Mouse (Mus musculus) hindbrain, embryonic 16.5 days (tissue): ENCODE results near the gene Slc17a4. TPM values are rescaled to one million over a fixed set of nuclear protein-coding genes. Genes with fewer than 3 reads are reported as not detected.

Experiments used
- ATAC-seq: fragments of 200-750 bp; cut with Nextera tagmentation; 2 replicates; pipeline ENCODE4 v1.8.0; 2017; ENCODE audit warnings: moderate TSS enrichment, moderate library complexity
- H3K27ac ChIP-seq: fragments of 300-500 bp; sonication (generic); 2 replicates; pipeline ENCODE4 v1.5.1; 2014; ENCODE audit warnings: low read depth, mild to moderate bottlenecking, control low read depth, low read length, moderate library complexity
- H3K27me3 ChIP-seq: fragments of 300-500 bp; sonication (generic); replicated peaks from 2 replicates; pipeline ENCODE4 v1.6.1; 2014; ENCODE audit warnings: low read length; ENCODE audit not compliant: control insufficient read depth, insufficient read depth
- H3K36me3 ChIP-seq: fragments of 300-500 bp; sonication (generic); 2 replicates; pipeline ENCODE4 v1.6.1; 2014; ENCODE audit warnings: mild to moderate bottlenecking, low read length, moderate library complexity, mixed read lengths; ENCODE audit not compliant: control insufficient read depth, insufficient read depth
- H3K4me1 ChIP-seq: fragments of 300-500 bp; sonication (generic); 2 replicates; pipeline ENCODE4 v1.6.1; 2014; ENCODE audit warnings: low read depth, low read length; ENCODE audit not compliant: control insufficient read depth, insufficient read depth
- H3K4me2 ChIP-seq: fragments of 300-500 bp; sonication (generic); 2 replicates; pipeline ENCODE4 v1.6.1; 2014; ENCODE audit warnings: mild to moderate bottlenecking, low read length, control low read depth, moderate library complexity
- H3K4me3 ChIP-seq: fragments of 300-500 bp; sonication (generic); 2 replicates; pipeline ENCODE4 v1.5.1; 2014; ENCODE audit warnings: mild to moderate bottlenecking, low read length, control low read depth, moderate library complexity
- H3K9ac ChIP-seq: fragments of 300-500 bp; sonication (generic); 2 replicates; pipeline ENCODE4 v1.6.1; 2014; ENCODE audit warnings: low read depth, mild to moderate bottlenecking, control low read depth, low read length, moderate library complexity
- H3K9me3 ChIP-seq: fragments of 300-500 bp; sonication (generic); 2 replicates; pipeline ENCODE4 v1.6.1; 2014; ENCODE audit warnings: mild to moderate bottlenecking, low read length, moderate library complexity; ENCODE audit not compliant: control insufficient read depth
- WGBS: fragments of 180-500 bp; shearing (Covaris S2); extraction: QIAGEN DNeasy Blood & Tissue Kit; methylation state at CpG from one replicate; pipeline ENCODE4 v1.1.7; 2014; 5-methylcytosine and 5-hydroxymethylcytosine counted together
- polyA plus RNA-seq: library from polyadenylated mRNA; unstranded; fragments of >200 nt; fragmentation: Nextera tagmentation; extraction: Ambion mirVana; gene quantifications from 2 replicates; pipeline ENCODE4 v1.2.1, GENCODE M21; 2015

The Slc17a4 gene
- polyA plus RNA-seq, 1 experiment from 2014 or later = not detected

DNA sequence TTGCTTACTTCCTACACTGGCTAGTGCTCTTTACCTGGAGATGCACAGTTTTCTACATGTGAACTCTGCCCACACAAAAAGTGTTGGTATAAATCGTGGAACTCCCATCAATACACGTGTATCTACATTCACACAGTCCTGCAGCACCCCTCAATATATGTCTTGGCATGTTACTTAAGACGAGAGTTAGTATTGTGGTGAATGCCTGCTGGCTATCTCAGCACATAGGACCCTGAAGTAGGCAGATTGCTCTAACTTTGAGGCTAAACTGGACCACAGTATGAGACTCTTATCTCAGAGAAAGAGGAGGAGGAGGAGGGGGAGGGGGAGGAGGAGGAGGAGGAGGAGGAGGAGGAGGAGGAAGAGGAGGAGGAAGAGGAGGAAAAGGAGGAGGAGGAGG, 35.7 kb downstream of the Slc17a4 start:
- no peaks in the 10 kb centered on the region for H3K9me3 ChIP-seq
- no peaks in the 10 kb centered on the region for H3K4me1 ChIP-seq
- 79% methylated on average over 3 of the region's 3 CpGs for WGBS
- H3K27ac ChIP-seq = no peak overlapping the region
- H3K27me3 ChIP-seq = no peaks in the 10 kb centered on the region
- no peak overlapping the region for H3K9ac ChIP-seq
- ATAC-seq = no peak
- H3K4me2 ChIP-seq = no peak overlapping the region
- H3K4me3 ChIP-seq = no peak overlapping the region
- H3K36me3 ChIP-seq = no peaks in the 10 kb centered on the region

DNA sequence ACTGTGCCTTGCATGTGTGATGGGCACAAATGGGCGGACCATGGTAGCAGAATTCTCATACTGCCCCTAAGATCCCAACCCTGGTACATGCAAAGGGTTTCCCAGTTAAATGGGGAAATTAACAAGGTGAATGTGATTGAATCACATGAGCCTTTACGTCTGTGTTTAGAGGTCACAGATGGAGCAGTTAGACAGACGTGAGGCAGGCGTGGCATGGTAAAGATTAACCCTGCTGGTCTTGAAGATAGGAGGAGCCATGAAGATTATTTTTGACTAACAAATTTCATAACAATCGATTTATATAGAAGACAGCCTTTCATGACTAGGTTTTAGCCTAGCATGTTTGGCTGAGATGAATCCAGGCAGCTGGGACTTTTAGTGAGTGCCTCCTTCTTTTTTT, 41.7 kb downstream of the Slc17a4 start:
- no peaks in the 10 kb centered on the region for H3K27me3 ChIP-seq
- H3K4me3 ChIP-seq = no peak overlapping the region
- WGBS = 84% methylated on average over 5 of the region's 5 CpGs

GRCm38 (mm10) chr13:23869996-23870395, 44.8 kb downstream of the Slc17a4 start:
- no peak for ATAC-seq
- WGBS = 85% methylated on average over 3 of the region's 3 CpGs
- Histone ChIP-seq H3K9me3 (no peaks in the 10 kb centered on the region), H3K9ac (no peak overlapping the region), H3K36me3 (no peaks in the 10 kb centered on the region), H3K4me2 (no peak overlapping the region), H3K27me3 (no peaks in the 10 kb centered on the region), H3K27ac (no peak overlapping the region), H3K4me1 (no peaks in the 10 kb centered on the region), H3K4me3 (no peak overlapping the region)

More for the DNA sequence above, 41.7 kb downstream of the Slc17a4 start:
- Histone ChIP-seq H3K4me1 (no peaks in the 10 kb centered on the region), H3K4me2 (no peak overlapping the region), H3K9me3 (no peaks in the 10 kb centered on the region), H3K9ac (no peak overlapping the region), H3K27ac (no peak overlapping the region), H3K36me3 (no peaks in the 10 kb centered on the region)
- no peak for ATAC-seq

DNA sequence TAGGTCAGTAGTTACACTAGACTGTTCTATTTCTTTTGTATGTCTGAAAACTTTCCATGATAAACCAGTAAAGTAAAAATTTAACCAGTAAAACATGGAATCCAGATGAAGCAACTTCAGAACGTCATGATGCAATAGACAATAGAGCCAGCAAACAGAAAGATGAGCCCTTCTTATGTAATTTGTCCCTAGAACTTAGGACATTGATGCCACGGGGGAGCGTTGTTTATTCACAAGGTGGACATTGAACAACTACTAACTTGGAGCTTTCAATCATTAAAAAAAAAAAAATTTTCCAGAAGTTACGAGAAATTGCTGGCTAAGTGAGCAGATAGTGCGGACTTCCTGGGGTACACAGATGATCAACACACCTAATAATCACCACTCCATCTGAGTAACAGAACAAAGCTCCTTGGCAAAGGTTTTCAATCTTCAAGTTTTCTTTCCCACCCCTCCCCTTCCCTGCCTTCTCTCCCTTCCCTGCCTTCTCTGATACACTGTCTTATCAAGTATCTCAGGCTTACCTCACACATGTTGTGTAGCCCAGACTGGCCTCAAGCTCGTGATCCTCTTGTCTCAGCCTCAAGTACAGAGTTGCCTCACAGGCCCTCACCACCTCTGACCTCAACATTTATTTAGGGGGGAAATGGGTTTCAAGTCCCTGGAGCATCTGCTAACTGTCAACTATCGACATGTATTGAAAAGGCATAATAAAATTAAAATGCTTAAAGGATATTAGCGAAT, 45.8 kb downstream of the Slc17a4 start:
- H3K4me3 ChIP-seq = no peak overlapping the region
- 94% methylated on average over 8 of the region's 8 CpGs for WGBS
- no peak overlapping the region for H3K27ac ChIP-seq
- no peaks in the 10 kb centered on the region for H3K4me1 ChIP-seq
- no peaks in the 10 kb centered on the region for H3K36me3 ChIP-seq
- H3K9me3 ChIP-seq = no peaks in the 10 kb centered on the region
- no peak for ATAC-seq
- no peaks in the 10 kb centered on the region for H3K27me3 ChIP-seq
- no peak overlapping the region for H3K4me2 ChIP-seq
- H3K9ac ChIP-seq = no peak overlapping the region

- Histone ChIP-seq H3K9me3 (no peaks in the 10 kb centered on the region), H3K9ac (no peak within 1 kb of the TSS), H3K4me1 (no peaks in the 10 kb centered on the region), H3K27ac (no peak within 1 kb of the TSS), H3K4me2 (no peak within 1 kb of the TSS), H3K27me3 (no peaks in the 10 kb centered on the region), H3K4me3 (no peak within 1 kb of the TSS), H3K36me3 (no peaks in the 10 kb centered on the region)
- 82% methylated on average over 7 of the region's 7 CpGs for WGBS
- no peak for ATAC-seq
These were observed 47.4 kb downstream of the Slc17a4 start, which contains the start of gene Slc17a1 for GRCm38 (mm10) chr13:23867405-23867804. TSS of gene Slc17a1 (plus strand) at chr13:23867750.

- no peaks in the 10 kb centered on the region for H3K4me1 ChIP-seq
- no peak overlapping the region for H3K27ac ChIP-seq
- H3K4me2 ChIP-seq = no peak overlapping the region
- no peak overlapping the region for H3K4me3 ChIP-seq
- 85% methylated on average over 6 of the region's 6 CpGs for WGBS
- H3K9ac ChIP-seq = no peak overlapping the region
- no peaks in the 10 kb centered on the region for H3K36me3 ChIP-seq
- no peaks in the 10 kb centered on the region for H3K9me3 ChIP-seq
- H3K27me3 ChIP-seq = no peaks in the 10 kb centered on the region
- ATAC-seq = no peak
These were observed 47.8 kb downstream of the Slc17a4 start for GRCm38 (mm10) chr13:23867000-23867399.

DNA sequence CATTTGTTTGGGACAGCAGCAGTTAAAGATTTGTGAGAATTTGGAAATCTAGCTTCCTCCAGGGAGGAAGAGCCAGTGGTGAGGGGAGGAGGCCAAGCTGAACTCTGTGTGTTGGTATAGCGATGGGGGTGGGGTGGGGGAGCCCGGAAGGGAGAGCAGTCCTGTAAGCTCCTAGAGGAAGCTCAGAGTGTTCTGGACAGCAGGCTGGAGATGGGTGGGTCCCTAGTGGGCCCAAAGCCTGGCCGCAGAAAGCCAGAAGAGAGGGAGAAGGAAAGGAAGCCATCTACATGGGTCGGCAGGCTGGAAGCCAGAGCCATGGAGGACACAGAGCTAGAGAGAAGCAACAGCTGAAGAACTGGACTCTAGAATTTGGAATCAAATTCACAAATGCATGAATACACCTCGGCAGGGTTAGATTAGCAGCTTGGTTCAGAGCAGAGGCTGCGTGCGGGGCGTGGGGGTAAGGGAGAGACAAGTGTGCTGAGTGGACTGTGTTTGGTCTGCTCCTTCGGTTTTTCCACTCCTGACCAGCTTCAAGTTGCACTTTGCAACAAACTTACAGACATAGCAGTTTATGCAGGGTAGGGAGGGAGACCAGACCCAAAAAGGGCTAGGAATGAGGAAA, 48.6 kb downstream of the Slc17a4 start:
- H3K27ac ChIP-seq = no peak overlapping the region
- no peak overlapping the region for H3K4me3 ChIP-seq
- no peaks in the 10 kb centered on the region for H3K36me3 ChIP-seq
- WGBS = 80% methylated on average over 9 of the region's 9 CpGs
- H3K9me3 ChIP-seq = no peaks in the 10 kb centered on the region
- no peak overlapping the region for H3K4me2 ChIP-seq
- no peaks in the 10 kb centered on the region for H3K27me3 ChIP-seq
- H3K9ac ChIP-seq = no peak overlapping the region
- ATAC-seq = no peak
- no peaks in the 10 kb centered on the region for H3K4me1 ChIP-seq

GRCm38 (mm10) chr13:23864711-23865110, 50.1 kb downstream of the Slc17a4 start:
- H3K4me1 ChIP-seq = no peaks in the 10 kb centered on the region
- no peak for ATAC-seq
- H3K9me3 ChIP-seq = no peaks in the 10 kb centered on the region
- no peaks in the 10 kb centered on the region for H3K27me3 ChIP-seq
- H3K4me3 ChIP-seq = no peak overlapping the region
- H3K4me2 ChIP-seq = no peak overlapping the region
- no peak overlapping the region for H3K9ac ChIP-seq
- 77% methylated on average over 9 of the region's 9 CpGs for WGBS
- H3K27ac ChIP-seq = no peak overlapping the region
- no peaks in the 10 kb centered on the region for H3K36me3 ChIP-seq

- H3K4me3 ChIP-seq = no peak overlapping the region
- no peak for ATAC-seq
- H3K4me2 ChIP-seq = no peak overlapping the region
- no peak overlapping the region for H3K27ac ChIP-seq
- H3K4me1 ChIP-seq = no peaks in the 10 kb centered on the region
- no peaks in the 10 kb centered on the region for H3K9me3 ChIP-seq
- H3K9ac ChIP-seq = no peak overlapping the region
- no peaks in the 10 kb centered on the region for H3K27me3 ChIP-seq
- no peaks in the 10 kb centered on the region for H3K36me3 ChIP-seq
These were observed 53.0 kb downstream of the Slc17a4 start for GRCm38 (mm10) chr13:23861815-23862214.
